Mouse (Mus musculus) myocyte (in vitro differentiated cells): ENCODE measurements at regions not wholly inside any gene's neighbourhood (a gene's known extent, or its start where the extent isn't known, plus 50 kb on each side); places are given as distances from the start of the nearest gene placed in this dataset.

Source experiments
- H3K27me3 ChIP-seq: one replicate; pipeline ENCODE4 v1.6.1; 2011; ENCODE audit not compliant: control insufficient read depth, insufficient read depth, insufficient read length
- H3K36me3 ChIP-seq: one replicate; pipeline ENCODE4 v1.6.1; 2011; ENCODE audit not compliant: control insufficient read depth, insufficient read depth
- H3K4me2 ChIP-seq: one replicate; pipeline ENCODE4 v1.6.1; 2011; ENCODE audit warnings: low read depth, control low read depth
- H3K4me3 ChIP-seq: one replicate; pipeline ENCODE4 v1.5.1; 2011; ENCODE audit warnings: mild to moderate bottlenecking, control low read depth, moderate library complexity
- H3K79me2 ChIP-seq: one replicate; pipeline ENCODE4 v1.6.1; 2011; ENCODE audit not compliant: control insufficient read depth, insufficient read depth
- H3ac ChIP-seq: one replicate; pipeline ENCODE4 v1.6.1; 2011; ENCODE audit not compliant: control insufficient read depth, insufficient read length
- CEBPB ChIP-seq: IDR thresholded peaks from 2 replicates; pipeline ENCODE4 v1.6.1; 2011; ENCODE audit warnings: mild to moderate bottlenecking, moderate library complexity; ENCODE audit not compliant: poor library complexity, insufficient read depth, severe bottlenecking
- E2F4 ChIP-seq: IDR thresholded peaks from one replicate; pipeline ENCODE4 v1.6.1; 2011; ENCODE audit warnings: mild to moderate bottlenecking, control low read depth, moderate library complexity; ENCODE audit not compliant: insufficient read depth
- MAX ChIP-seq: IDR thresholded peaks from one replicate; pipeline ENCODE4 v1.6.1; 2011; ENCODE audit warnings: low read depth, mild to moderate bottlenecking, control low read depth
- MYOD1 ChIP-seq, 3 experiments: IDR thresholded peaks; one replicate each; pipeline ENCODE4 v1.6.1; 2011; ENCODE audit warnings: control low read depth in 2 of 3, low read depth in 2 of 3, mild to moderate bottlenecking in 2 of 3, moderate library complexity in 1 of 3; ENCODE audit not compliant: insufficient read length in 2 of 3, control insufficient read depth in 1 of 3
- MYOG ChIP-seq, 3 experiments: IDR thresholded peaks; one replicate each; pipeline ENCODE4 v1.6.1; 2011; ENCODE audit warnings: control low read depth in 2 of 3, low read depth in 2 of 3, mild to moderate bottlenecking in 2 of 3; ENCODE audit not compliant: insufficient read length in 2 of 3, control insufficient read depth in 1 of 3, insufficient read depth in 1 of 3
- POLR2A ChIP-seq: IDR thresholded peaks from one replicate; pipeline ENCODE4 v1.6.1; 2011; ENCODE audit warnings: low read depth, mild to moderate bottlenecking, control low read depth, moderate library complexity; ENCODE audit not compliant: insufficient read length
- POLR2AphosphoS2 ChIP-seq: IDR thresholded peaks from one replicate; pipeline ENCODE4 v1.6.1; 2011; ENCODE audit warnings: low read depth, control low read depth; ENCODE audit not compliant: insufficient read length
- REST ChIP-seq: IDR thresholded peaks from one replicate; pipeline ENCODE4 v1.6.1; 2011; ENCODE audit warnings: mild to moderate bottlenecking, control low read depth, moderate library complexity; ENCODE audit not compliant: insufficient read depth, insufficient read length
- SRF ChIP-seq: IDR thresholded peaks from one replicate; pipeline ENCODE4 v1.6.1; 2011; ENCODE audit warnings: low read depth; ENCODE audit not compliant: control insufficient read depth, insufficient read length
- TCF12 ChIP-seq: IDR thresholded peaks from one replicate; pipeline ENCODE4 v1.6.1; 2011; ENCODE audit warnings: mild to moderate bottlenecking, control low read depth; ENCODE audit not compliant: poor library complexity, insufficient read depth, severe bottlenecking
- TCF3 ChIP-seq: IDR thresholded peaks from one replicate; pipeline ENCODE4 v1.6.1; 2011; ENCODE audit warnings: low read depth, control low read depth; ENCODE audit not compliant: insufficient read length
- USF1 ChIP-seq: IDR thresholded peaks from one replicate; pipeline ENCODE4 v1.6.1; 2011; ENCODE audit warnings: low read depth, mild to moderate bottlenecking, control low read depth, moderate library complexity

- Histone ChIP-seq H3ac (no peak overlapping the region), H3K27me3 (no peaks in the 10 kb centered on the region), H3K36me3 (no peaks in the 10 kb centered on the region), H3K4me3 (no peak overlapping the region), H3K79me2 (no peaks in the 10 kb centered on the region), H3K4me2 (no peak overlapping the region)
- TF ChIP-seq MYOG (IDR thresholded peaks at IDR 0.05; ENCODE audit: control insufficient read depth in 1 of 3, insufficient read depth in 1 of 3, insufficient read length in 2 of 3, low read depth in 2 of 3) (no peak), SRF (no peak), USF1 (no peak), TCF12 (no peak), CEBPB (no peak), POLR2AphosphoS2 (no peak), MAX (no peak), MYOD1 (IDR thresholded peaks at IDR 0.05; ENCODE audit: control insufficient read depth in 1 of 3, insufficient read length in 2 of 3, low read depth in 2 of 3) (no peak), POLR2A (no peak), REST (no peak), E2F4 (no peak), TCF3 (no peak)
These were observed 163.1 kb downstream of the Ifng start for GRCm38 (mm10) chr10:118603857-118604414.

- no peak overlapping the region for H3K4me3 ChIP-seq
- H3K36me3 ChIP-seq = no peaks in the 10 kb centered on the region
- no peaks in the 10 kb centered on the region for H3K27me3 ChIP-seq
- TF ChIP-seq POLR2A = no peak
- no peak for TF ChIP-seq TCF12
- TF ChIP-seq E2F4 = no peak
- TF ChIP-seq MAX = no peak
- TF ChIP-seq SRF = no peak
- no peak for TF ChIP-seq POLR2AphosphoS2
- no peak for TF ChIP-seq MYOG (IDR thresholded peaks at IDR 0.05; ENCODE audit: control insufficient read depth in 1 of 3, insufficient read depth in 1 of 3, insufficient read length in 2 of 3, low read depth in 2 of 3)
- TF ChIP-seq CEBPB = no peak
- no peak for TF ChIP-seq USF1
- TF ChIP-seq TCF3 = no peak
- no peak for TF ChIP-seq MYOD1 (IDR thresholded peaks at IDR 0.05; ENCODE audit: control insufficient read depth in 1 of 3, insufficient read length in 2 of 3, low read depth in 2 of 3)
- no peak for TF ChIP-seq REST
- H3K4me2 ChIP-seq = no peak overlapping the region
- H3K79me2 ChIP-seq = no peaks in the 10 kb centered on the region
- no peak overlapping the region for H3ac ChIP-seq
These were observed 164.4 kb downstream of the Ifng start for GRCm38 (mm10) chr10:118605156-118605821.

- no peak overlapping the region for H3K4me3 ChIP-seq
- no peak overlapping the region for H3K4me2 ChIP-seq
- H3K79me2 ChIP-seq = no peaks in the 10 kb centered on the region
- no peaks in the 10 kb centered on the region for H3K36me3 ChIP-seq
- H3K27me3 ChIP-seq = no peaks in the 10 kb centered on the region
- no peak overlapping the region for H3ac ChIP-seq
- TF ChIP-seq SRF = no peak
- no peak for TF ChIP-seq POLR2A
- no peak for TF ChIP-seq MYOD1 (IDR thresholded peaks at IDR 0.05; ENCODE audit: control insufficient read depth in 1 of 3, insufficient read length in 2 of 3, low read depth in 2 of 3)
- TF ChIP-seq TCF3 = no peak
- TF ChIP-seq POLR2AphosphoS2 = no peak
- TF ChIP-seq MAX = no peak
- TF ChIP-seq REST = no peak
- TF ChIP-seq USF1 = no peak
- no peak for TF ChIP-seq E2F4
- TF ChIP-seq MYOG (IDR thresholded peaks at IDR 0.05; ENCODE audit: control insufficient read depth in 1 of 3, insufficient read depth in 1 of 3, insufficient read length in 2 of 3, low read depth in 2 of 3) = no peak
- TF ChIP-seq CEBPB = no peak
- TF ChIP-seq TCF12 = no peak
These were observed 166.6 kb downstream of the Ifng start for GRCm38 (mm10) chr10:118607418-118607817.

- Histone ChIP-seq H3ac (no peak overlapping the region), H3K4me2 (no peak overlapping the region), H3K79me2 (no peaks in the 10 kb centered on the region), H3K4me3 (no peak overlapping the region), H3K36me3 (no peaks in the 10 kb centered on the region), H3K27me3 (no peaks in the 10 kb centered on the region)
- TF ChIP-seq CEBPB (no peak), USF1 (no peak), E2F4 (no peak), POLR2A (no peak), MAX (no peak), MYOG (IDR thresholded peaks at IDR 0.05; ENCODE audit: control insufficient read depth in 1 of 3, insufficient read depth in 1 of 3, insufficient read length in 2 of 3, low read depth in 2 of 3) (no peak), TCF3 (no peak), SRF (no peak), MYOD1 (IDR thresholded peaks at IDR 0.05; ENCODE audit: control insufficient read depth in 1 of 3, insufficient read length in 2 of 3, low read depth in 2 of 3) (no peak), REST (no peak), POLR2AphosphoS2 (no peak), TCF12 (no peak)
These were observed 167.7 kb downstream of the Ifng start for GRCm38 (mm10) chr10:118608376-118609145.
